Mouse (Mus musculus) MEL (cell line): ENCODE results near the gene Ccl3. TPM values are rescaled to one million over a fixed set of nuclear protein-coding genes. Genes with fewer than 3 reads are reported as not detected.

Experiments
- DNase-seq: peaks from one replicate; pipeline ENCODE4 v3.0.0; 2011; ENCODE audit warnings: low read depth, low spot score
- H3K27ac ChIP-seq: 2 replicates; pipeline ENCODE4 v1.5.1; 2012; ENCODE audit warnings: low read depth, mild to moderate bottlenecking, control low read depth, low read length, moderate library complexity; ENCODE audit not compliant: control insufficient read depth
- H3K27me3 ChIP-seq, 2 experiments: fragments of 150-350 bp in 1 of 2; sonication (generic) in 1 of 2; 2 replicates each; pipeline ENCODE4 v1.6.1; 2012; ENCODE audit warnings: low read length in 2 of 2, mild to moderate bottlenecking in 2 of 2, improper control_type of control experiment in 1 of 2, moderate library complexity in 1 of 2; ENCODE audit not compliant: insufficient read depth in 2 of 2, control insufficient read depth in 1 of 2
- H3K36me3 ChIP-seq, 2 experiments: 2 replicates each; pipeline ENCODE4 v1.6.1; 2012 to 2014; ENCODE audit warnings: low read length in 2 of 2, improper control_type of control experiment in 1 of 2, inconsistent platforms in 1 of 2, mild to moderate bottlenecking in 1 of 2; ENCODE audit not compliant: insufficient read depth in 2 of 2, control insufficient read depth in 1 of 2
- H3K4me1 ChIP-seq, 2 experiments: fragments of 150-350 bp in 1 of 2; sonication (generic) in 1 of 2; 2 replicates each; pipeline ENCODE4 v1.6.1; 2012; ENCODE audit warnings: low read length in 2 of 2, improper control_type of control experiment in 1 of 2, mild to moderate bottlenecking in 1 of 2; ENCODE audit not compliant: insufficient read depth in 2 of 2, control insufficient read depth in 1 of 2
- H3K4me3 ChIP-seq, 2 experiments: fragments of 150-350 bp in 1 of 2; sonication (generic) in 1 of 2; 2 replicates each; pipeline ENCODE4 v1.5.1; 2012; ENCODE audit warnings: low read depth in 2 of 2, low read length in 2 of 2, mild to moderate bottlenecking in 2 of 2, moderate library complexity in 2 of 2, control low read depth in 1 of 2, improper control_type of control experiment in 1 of 2; ENCODE audit not compliant: control insufficient read depth in 1 of 2, insufficient read depth in 1 of 2
- H3K79me2 ChIP-seq: 2 replicates; pipeline ENCODE4 v1.6.1; 2012; ENCODE audit warnings: mild to moderate bottlenecking, low read length, moderate library complexity; ENCODE audit not compliant: control insufficient read depth, poor library complexity, insufficient read depth
- H3K9ac ChIP-seq: 2 replicates; pipeline ENCODE4 v1.6.1; 2012; ENCODE audit warnings: low read depth, mild to moderate bottlenecking, control low read depth, low read length, moderate library complexity; ENCODE audit not compliant: control insufficient read depth, poor library complexity, severe bottlenecking
- H3K9me3 ChIP-seq: fragments of 150-350 bp; sonication (generic); replicated peaks from 2 replicates; pipeline ENCODE4 v1.6.1; 2012; ENCODE audit warnings: mild to moderate bottlenecking, low read length, improper control_type of control experiment, moderate library complexity; ENCODE audit not compliant: insufficient read depth
- BHLHE40 ChIP-seq: IDR thresholded peaks from 2 replicates; pipeline ENCODE4 v1.6.1; 2012; ENCODE audit warnings: low read depth, mild to moderate bottlenecking, inconsistent platforms, low read length, improper control_type of control experiment, borderline replicate concordance
- CHD1 ChIP-seq: IDR thresholded peaks from 2 replicates; pipeline ENCODE4 v1.6.1; 2012; ENCODE audit warnings: low read depth, mild to moderate bottlenecking, inconsistent platforms, low read length, improper control_type of control experiment
- E2F4 ChIP-seq: IDR thresholded peaks from 2 replicates; pipeline ENCODE4 v1.6.1; 2011; ENCODE audit warnings: low read depth, low read length, improper control_type of control experiment, borderline replicate concordance
- ELF1 ChIP-seq: IDR thresholded peaks from 2 replicates; pipeline ENCODE4 v1.6.1; 2014; ENCODE audit warnings: low read depth, mild to moderate bottlenecking, inconsistent platforms, low read length, improper control_type of control experiment, moderate library complexity
- EP300 ChIP-seq, 2 experiments: IDR thresholded peaks; 2 replicates each; pipeline ENCODE4 v1.6.1; 2011; ENCODE audit warnings: improper control_type of control experiment in 2 of 2, low read length in 2 of 2, low read depth in 1 of 2, mild to moderate bottlenecking in 1 of 2
- GABPA ChIP-seq: IDR thresholded peaks from 2 replicates; pipeline ENCODE4 v1.6.1; 2012; ENCODE audit warnings: low read depth, mild to moderate bottlenecking, inconsistent platforms, low read length, improper control_type of control experiment, moderate library complexity
- GATA1 ChIP-seq: IDR thresholded peaks from 2 replicates; pipeline ENCODE4 v1.6.1; 2011; ENCODE audit warnings: low read depth, low read length, improper control_type of control experiment
- MAFK ChIP-seq: IDR thresholded peaks from 2 replicates; pipeline ENCODE4 v1.6.1; 2011; ENCODE audit warnings: low read depth, mild to moderate bottlenecking, low read length, improper control_type of control experiment, borderline replicate concordance
- MAZ ChIP-seq: IDR thresholded peaks from 2 replicates; pipeline ENCODE4 v1.6.1; 2012; ENCODE audit warnings: low read depth, mild to moderate bottlenecking, inconsistent platforms, low read length, improper control_type of control experiment
- MEF2A ChIP-seq: IDR thresholded peaks from 2 replicates; pipeline ENCODE4 v1.6.1; 2014; ENCODE audit warnings: low read depth, mild to moderate bottlenecking, inconsistent platforms, low read length, improper control_type of control experiment; ENCODE audit not compliant: poor library complexity, insufficient replicate concordance, severe bottlenecking; ENCODE audit errors: extremely low read depth
- MYC ChIP-seq: IDR thresholded peaks from 2 replicates; pipeline ENCODE4 v1.6.1; 2011; ENCODE audit warnings: low read depth, mild to moderate bottlenecking, low read length, improper control_type of control experiment, moderate library complexity
- NRF1 ChIP-seq: IDR thresholded peaks from 2 replicates; pipeline ENCODE4 v1.6.1; 2014; ENCODE audit warnings: low read depth, mild to moderate bottlenecking, inconsistent platforms, low read length, improper control_type of control experiment, moderate library complexity; ENCODE audit not compliant: poor library complexity, insufficient read depth, severe bottlenecking
- POLR2AphosphoS5 ChIP-seq: IDR thresholded peaks from 2 replicates; pipeline ENCODE4 v1.6.1; 2012; ENCODE audit warnings: low read depth, borderline replicate concordance, mild to moderate bottlenecking, inconsistent platforms, low read length, moderate library complexity, mixed read lengths
- RAD21 ChIP-seq: IDR thresholded peaks from 2 replicates; pipeline ENCODE4 v1.6.1; 2011; ENCODE audit warnings: mild to moderate bottlenecking, low read depth, low read length, improper control_type of control experiment
- SIN3A ChIP-seq: IDR thresholded peaks from 2 replicates; pipeline ENCODE4 v1.6.1; 2012; ENCODE audit warnings: low read length, improper control_type of control experiment, inconsistent platforms
- SMC3 ChIP-seq: IDR thresholded peaks from 2 replicates; pipeline ENCODE4 v1.6.1; 2011; ENCODE audit warnings: low read depth, low read length, improper control_type of control experiment
- TAL1 ChIP-seq: IDR thresholded peaks from 2 replicates; pipeline ENCODE4 v1.6.1; 2012; ENCODE audit warnings: mild to moderate bottlenecking, inconsistent platforms, low read length, moderate library complexity, mixed read lengths
- TBP ChIP-seq: IDR thresholded peaks from 2 replicates; pipeline ENCODE4 v1.8.0; 2011; ENCODE audit warnings: low read depth, low read length, improper control_type of control experiment
- ZC3H11A ChIP-seq: IDR thresholded peaks from 2 replicates; pipeline ENCODE4 v1.6.1; 2012; ENCODE audit warnings: low read depth, mild to moderate bottlenecking, inconsistent platforms, low read length, improper control_type of control experiment
- ZMIZ1 ChIP-seq: IDR thresholded peaks from 2 replicates; pipeline ENCODE4 v1.6.1; 2012; ENCODE audit warnings: low read depth, mild to moderate bottlenecking, inconsistent platforms, low read length, improper control_type of control experiment, moderate library complexity
- ZNF384 ChIP-seq: IDR thresholded peaks from 2 replicates; pipeline ENCODE4 v1.6.1; 2012; ENCODE audit warnings: low read depth, mild to moderate bottlenecking, inconsistent platforms, low read length, improper control_type of control experiment
- polyA plus RNA-seq, 2 experiments: library from polyadenylated mRNA; stranded (reverse) in 1 of 2; unstranded in 1 of 2; fragments of >175 nt in 1 of 2; fragments of >200 nt in 1 of 2; gene quantifications; 2 replicates each; pipeline versions ENCODE4 v1.2.1 to v1.2.4; 2012; ENCODE audit warnings: low replicate concordance in 2 of 2, low read depth in 1 of 2; ENCODE audit not compliant: insufficient read length in 2 of 2, insufficient read depth in 1 of 2, missing spikeins in 1 of 2
- total RNA-seq: library from RNA; depleted of rRNA; stranded (reverse); fragments of 300-350 nt; gene quantifications from 2 replicates; pipeline ENCODE4 v1.2.3, GENCODE M21; 2012

Ccl3 gene
- total and polyA plus RNA-seq, 3 experiments, result not detected

- no peaks in the 10 kb centered on the region for H3K9me3 ChIP-seq
- no peaks in the 10 kb centered on the region for H3K4me1 ChIP-seq
- no peaks in the 10 kb centered on the region for H3K79me2 ChIP-seq
- no peaks in the 10 kb centered on the region for H3K36me3 ChIP-seq
- no peak within 1 kb of the TSS for H3K27ac ChIP-seq
- no peak for DNase-seq
- no peak within 1 kb of the TSS for H3K4me3 ChIP-seq
- peaks cover 40 to 46% of the 10 kb centered on the region in 2 experiments for H3K27me3 ChIP-seq
- no peak for TF ChIP-seq MYC
- no peak for TF ChIP-seq BHLHE40
- no peak for TF ChIP-seq POLR2AphosphoS5
- no peak for TF ChIP-seq TBP
- TF ChIP-seq RAD21, result no peak
- no peak for TF ChIP-seq MAZ
- no peak for TF ChIP-seq SIN3A
- TF ChIP-seq E2F4, result no peak
- TF ChIP-seq SMC3, result no peak
- no peak for TF ChIP-seq TAL1
- H3K9ac ChIP-seq, result no peak within 1 kb of the TSS
Observed at GRCm38 (mm10) chr11:83662204-83662603, 13.0 kb upstream of the Ccl3 start, which contains the start of gene Ccl4. Ccl4 (plus strand) TSS chr11:83662584.

GRCm38 (mm10) chr11:83658797-83659196 lies 9.6 kb upstream of the Ccl3 start:
- no peak for DNase-seq
- no peaks in the 10 kb centered on the region for H3K9me3 ChIP-seq
- H3K79me2 ChIP-seq, result no peaks in the 10 kb centered on the region
- H3K27me3 ChIP-seq, result peaks cover 29 to 34% of the 10 kb centered on the region in 2 experiments
- H3K9ac ChIP-seq, result no peak overlapping the region
- no peak overlapping the region for H3K4me3 ChIP-seq
- no peaks in the 10 kb centered on the region for H3K4me1 ChIP-seq
- no peaks in the 10 kb centered on the region for H3K36me3 ChIP-seq
- no peak overlapping the region for H3K27ac ChIP-seq
- TF ChIP-seq GATA1 (no peak), ELF1 (no peak), SIN3A (no peak), CHD1 (no peak), MAFK (no peak), TAL1 (no peak), ZMIZ1 (no peak), EP300 (IDR thresholded peaks at IDR 0.05; ENCODE audit: low read depth in 1 of 2, low read length in 2 of 2) (no peak), ZC3H11A (no peak), GABPA (no peak), MYC (no peak), SMC3 (no peak), ZNF384 (no peak), NRF1 (no peak), MEF2A (no peak)
